Mouse (Mus musculus): ENCODE results near the gene Fry.

Fry gene

DNA sequence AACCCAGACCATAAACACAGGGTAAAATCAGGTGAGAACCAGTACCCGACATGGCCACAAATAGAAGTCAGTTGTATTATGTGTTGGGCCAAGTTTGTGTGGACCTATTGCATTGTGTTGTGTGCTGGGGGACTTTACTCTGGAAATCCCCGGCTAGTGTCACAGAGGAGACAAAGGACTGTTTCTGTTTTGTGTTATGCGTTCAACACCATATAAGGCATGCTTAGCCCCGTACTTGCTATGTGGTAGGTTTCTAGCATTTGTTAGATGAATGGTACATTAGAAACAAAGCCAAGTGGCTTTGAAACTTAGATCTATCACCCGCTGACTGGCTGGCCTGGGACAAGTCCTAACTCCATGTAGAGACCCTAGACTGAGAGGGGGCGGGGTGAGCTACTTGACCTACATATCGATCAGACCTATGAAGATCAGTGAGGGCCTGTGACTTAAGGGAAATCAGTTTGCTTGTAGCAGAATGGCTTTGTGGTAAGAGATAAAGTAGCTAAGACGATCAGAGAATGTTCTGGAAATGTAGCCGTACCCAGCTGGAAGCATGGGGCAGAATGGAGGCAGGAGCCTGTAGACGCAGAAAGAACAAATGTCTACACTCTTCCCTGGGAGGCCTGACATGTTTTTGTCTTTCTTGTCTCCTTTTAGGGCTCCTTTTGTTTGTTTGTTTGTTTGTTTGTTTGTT is 105.2 kb downstream of the Fry start:
- no peak for DNase-seq (ENCODE audit: low spot score)

DNA sequence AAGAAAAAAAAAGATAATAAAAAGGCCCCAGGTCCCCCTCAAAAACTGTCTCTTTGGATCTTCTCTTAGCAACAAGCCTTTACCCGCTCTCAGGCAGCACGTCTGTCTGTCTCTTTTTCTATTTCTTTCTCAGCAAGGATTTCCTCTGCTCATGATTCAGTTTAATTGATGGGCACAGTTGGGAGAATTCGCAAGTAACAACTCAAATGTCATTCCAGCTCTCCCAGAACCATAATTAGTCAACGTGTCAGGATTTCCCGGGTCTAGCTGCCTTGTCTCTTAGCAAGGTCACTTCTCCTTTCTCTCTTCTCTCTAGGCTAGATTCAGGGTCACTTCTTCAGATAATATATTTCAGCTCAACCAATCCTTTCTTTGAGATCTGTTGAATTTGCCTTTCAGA is 110.6 kb downstream of the Fry start:
- DNase-seq (ENCODE audit: low spot score), result no peak

DNA sequence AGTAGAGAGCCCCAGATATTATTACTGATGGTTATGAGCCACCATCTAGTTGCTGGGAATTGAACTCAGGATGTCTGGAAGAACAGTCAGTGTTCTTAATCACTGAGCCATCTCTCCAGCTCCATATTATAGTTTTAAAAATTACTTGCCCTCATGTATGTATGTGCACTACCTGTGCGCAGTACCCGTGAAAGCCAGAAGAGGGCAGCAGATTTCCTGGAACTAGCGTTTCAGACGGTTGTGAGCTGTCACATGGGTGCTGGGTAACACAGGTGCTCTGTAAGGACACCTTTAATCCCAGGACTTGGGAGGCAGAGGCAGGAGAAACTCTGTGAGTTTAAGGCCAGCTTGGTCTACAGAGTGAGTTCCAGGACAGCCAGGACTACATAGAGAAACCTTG is 111.3 kb downstream of the Fry start:
- no peak for DNase-seq (ENCODE audit: low spot score)

DNA sequence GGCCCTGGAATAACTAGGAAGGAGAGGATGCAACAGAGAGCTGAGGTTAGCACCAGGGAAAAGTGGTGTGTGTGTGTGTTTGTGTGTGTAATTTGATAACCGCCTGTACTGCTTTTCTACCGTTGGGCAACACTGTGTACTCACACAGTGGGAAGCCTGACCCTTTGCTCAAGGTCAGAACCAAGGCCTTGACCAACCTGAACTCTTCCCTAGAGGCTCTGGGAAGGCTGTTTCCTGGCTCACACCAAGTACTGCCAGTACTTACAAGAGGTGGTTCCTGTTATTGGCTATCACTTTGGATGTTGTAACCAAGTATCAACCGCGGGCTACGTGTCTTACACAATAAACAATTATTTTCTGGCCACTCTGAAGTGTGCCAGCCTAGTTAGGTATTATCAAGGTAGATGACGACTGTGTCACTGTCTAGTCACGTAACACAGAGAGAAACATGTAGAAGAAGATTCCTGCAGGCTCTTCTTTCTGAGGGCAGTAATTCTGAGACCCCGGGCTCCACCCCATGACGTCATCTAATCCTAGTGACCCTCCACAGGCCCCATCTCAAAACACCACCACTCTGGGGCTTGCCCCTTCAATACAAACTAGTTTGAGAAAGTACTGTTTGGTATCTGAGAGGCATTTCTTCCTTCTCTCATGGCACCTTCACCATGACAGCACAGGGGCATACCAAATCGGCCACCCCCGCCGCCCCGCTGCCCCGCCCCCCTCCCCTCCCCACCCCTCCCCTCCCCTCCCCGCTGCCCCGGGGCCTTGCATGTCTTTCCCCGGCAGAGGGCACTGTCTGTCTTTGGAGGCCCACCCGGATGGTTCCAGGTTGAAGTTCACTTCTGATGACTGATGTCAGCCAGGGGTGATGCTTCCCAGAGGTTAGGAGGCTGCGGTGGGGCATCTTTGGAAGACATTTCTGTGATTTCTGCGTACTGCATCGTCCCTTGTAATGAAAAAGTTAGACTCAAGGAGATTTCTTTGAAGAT is 114.0 kb downstream of the Fry start:
- no peak for DNase-seq (ENCODE audit: low spot score)

DNA sequence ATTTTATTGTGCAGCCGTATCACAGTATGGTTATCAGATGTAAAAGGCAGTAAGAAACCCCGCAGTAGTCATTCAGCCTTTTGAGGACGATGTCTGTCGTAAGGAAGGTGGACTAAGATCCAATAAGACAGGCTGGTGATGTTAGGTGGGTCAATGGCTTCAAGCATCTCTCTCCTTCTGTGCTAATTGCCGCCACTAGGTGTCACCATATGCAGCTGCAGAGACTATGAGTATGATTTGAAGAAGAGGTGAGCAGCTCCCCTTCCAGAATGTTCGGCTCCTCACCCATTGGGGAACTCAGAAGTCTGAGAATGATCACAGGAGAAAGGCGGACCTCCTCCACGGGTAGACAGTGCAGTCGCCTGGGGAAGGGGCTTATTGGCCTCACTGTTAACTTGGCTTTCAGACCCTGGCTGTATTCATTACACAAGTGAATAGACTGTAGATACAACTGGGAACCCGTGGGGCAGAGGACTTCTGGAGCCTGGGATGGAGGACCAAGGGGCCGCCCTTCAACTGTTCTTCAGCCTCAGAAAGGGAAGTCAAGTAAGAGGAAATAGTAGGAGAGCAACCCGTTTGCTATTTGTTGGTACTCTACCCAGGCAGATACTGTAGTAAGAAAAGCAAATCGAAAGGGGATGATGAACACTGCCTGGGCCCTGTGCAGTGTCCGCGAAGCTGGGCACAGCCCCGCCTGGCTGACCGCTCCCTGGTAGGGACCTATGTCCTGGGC is 114.9 kb downstream of the Fry start:
- DNase-seq (ENCODE audit: low spot score), result peak; percentile 17

DNA sequence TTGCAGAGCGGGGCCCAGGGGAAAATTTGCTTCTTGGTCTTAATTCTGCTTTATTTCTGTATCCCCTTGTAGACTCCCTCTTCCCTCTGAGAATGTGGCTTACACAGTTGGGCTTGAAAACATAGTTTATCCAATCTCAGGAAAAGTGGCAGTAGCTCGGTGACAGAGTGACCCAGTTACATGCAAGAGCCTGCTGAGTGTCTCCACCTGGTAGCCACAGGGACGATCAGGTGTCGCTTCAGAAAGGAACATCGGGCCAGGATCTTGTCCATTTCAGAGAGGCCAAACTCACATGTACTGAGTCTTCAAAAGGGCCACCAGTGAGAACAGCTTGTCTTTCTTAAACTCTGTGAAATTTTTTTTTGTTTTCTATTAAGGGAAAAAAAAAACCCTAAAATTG is 117.5 kb downstream of the Fry start:
- DNase-seq (ENCODE audit: low spot score), result no peak

DNA sequence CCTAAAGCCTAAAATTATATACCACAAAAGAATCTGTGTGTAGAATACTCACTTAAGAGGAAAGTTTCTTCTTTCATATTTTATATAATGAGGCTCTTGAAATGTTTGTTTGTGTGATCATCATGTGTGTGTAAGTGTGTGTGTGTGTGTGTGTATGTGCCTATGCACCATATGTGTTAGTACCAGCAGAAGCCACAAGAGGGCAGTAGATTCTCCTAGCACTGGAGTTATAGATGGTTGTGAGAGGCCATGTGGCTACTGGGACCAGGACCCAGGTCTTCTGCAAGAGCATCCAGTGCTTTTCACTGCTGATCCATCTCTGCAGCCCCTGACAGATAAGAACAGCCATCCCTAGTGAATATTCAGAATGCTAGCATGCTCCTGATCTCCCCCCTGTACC is 118.2 kb downstream of the Fry start:
- no peak for DNase-seq (ENCODE audit: low spot score)

DNA sequence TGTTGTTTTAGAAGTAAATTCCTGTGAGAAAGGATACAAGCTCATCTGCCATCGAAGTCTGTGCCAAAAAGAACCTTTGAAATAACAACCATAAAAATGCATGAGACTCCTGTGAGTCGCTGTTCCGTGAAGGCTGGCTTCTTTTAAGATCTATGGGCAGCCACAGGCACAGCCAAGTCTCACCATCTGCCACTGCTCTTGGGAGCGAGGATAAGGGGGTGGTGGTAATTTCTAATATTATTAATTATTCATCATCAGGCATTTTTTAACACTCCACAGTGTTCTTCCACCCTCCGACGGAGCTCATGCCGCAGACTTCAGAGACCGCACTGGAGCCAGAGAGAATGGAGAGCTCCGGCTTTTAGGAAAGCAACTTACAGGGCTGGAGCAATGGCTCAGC is 123.2 kb downstream of the Fry start:
- no peak for DNase-seq (ENCODE audit: low spot score)

DNA sequence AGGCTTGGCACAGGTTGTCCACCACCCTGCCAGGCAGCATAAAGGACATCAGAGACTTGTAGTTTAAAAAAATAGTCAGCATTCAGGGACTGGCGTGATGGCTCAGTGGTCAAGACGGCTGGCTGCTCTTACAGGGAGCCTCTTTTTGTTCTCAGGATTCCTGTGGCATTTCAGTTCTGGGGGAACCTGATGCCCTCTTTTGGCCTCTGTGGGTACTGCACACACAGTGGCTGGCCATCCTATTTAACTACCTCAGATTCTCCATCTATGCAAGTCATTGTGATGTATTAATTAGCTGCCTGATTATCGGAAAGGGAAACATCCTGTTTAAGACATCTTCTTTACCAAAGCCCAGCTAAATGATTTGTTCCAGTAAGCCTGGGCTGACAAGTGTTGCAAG is 128.3 kb downstream of the Fry start:
- DNase-seq (ENCODE audit: low spot score), result no peak

DNA sequence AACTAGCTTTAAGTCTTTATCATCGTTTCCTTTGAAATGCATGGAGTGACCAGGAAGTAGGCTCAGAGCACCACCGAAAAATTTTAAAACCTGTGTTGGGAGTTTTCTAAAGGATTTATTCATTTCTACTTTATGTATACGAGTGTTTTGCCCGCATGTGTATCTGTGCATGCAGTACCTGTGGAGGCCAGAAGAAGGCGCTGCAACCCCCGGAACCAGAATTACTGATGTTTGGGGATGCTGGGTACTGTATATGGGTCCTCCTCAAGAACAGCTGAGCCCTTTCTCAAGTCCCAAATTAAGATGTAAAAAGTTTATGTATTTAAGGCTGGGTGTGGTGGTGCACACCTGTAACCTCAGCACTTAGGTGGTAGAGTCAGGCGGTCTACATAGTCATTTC is 139.3 kb downstream of the Fry start:
- DNase-seq (ENCODE audit: low spot score), result no peak

DNA sequence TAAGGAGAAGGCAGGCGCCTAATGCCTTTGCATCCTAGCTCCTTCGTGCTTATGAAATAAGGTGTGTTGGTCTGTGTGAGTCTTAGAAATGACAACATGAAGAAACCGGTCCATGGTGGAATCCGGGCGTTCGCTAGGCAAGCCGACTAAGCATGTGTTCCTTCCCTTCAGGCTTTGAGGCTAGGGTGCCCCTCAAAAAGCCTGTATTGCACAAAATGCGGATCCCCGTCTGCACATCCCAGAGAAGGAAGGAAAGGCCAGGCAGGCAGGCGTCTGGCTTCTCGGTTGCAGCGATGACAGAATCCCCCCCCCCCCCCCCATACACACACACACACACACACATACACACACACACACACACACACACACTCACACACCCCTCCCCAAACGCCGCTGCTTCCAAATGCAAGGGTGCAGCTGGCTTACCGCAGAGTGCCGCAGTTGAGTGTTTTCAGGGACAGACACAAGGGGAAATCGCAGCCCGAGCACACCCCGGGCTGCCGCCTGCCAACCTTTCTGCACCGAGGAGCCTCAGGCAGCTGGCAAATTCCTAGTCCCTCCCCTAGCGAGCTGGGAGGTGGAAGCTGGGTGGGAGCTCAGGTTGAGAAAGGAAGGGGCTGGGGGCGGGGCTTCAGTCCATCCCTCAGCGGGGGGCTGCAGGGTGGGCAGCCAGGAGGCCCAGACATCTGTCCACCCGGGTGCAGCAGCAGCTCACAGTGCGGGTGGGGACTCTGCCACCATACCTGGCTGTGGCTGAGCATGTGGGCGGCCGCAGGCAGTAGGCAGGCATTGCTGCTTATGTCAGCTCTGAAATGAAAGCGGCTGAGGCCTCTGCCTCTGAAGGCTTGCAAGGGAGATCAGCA is 141.0 kb downstream of the Fry start:
- no peak for DNase-seq (ENCODE audit: low spot score)

DNA sequence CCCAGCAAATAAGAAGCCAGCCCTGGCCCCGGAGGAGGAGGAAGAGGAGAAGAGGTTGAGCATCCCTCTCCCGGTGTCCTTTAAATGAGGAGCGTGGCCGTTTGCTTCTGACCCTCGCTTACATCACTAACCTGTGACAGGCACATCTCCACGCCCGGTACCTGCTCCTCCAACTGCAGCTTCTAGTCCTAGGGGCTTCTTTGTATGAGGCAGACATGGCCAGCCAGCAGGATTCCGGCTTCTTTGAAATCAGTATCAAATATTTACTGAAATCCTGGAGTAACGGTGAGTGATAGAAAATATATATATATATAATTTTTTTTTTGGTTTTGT is 141.6 kb downstream of the Fry start:
- DNase-seq (ENCODE audit: low spot score), result no peak

DNA sequence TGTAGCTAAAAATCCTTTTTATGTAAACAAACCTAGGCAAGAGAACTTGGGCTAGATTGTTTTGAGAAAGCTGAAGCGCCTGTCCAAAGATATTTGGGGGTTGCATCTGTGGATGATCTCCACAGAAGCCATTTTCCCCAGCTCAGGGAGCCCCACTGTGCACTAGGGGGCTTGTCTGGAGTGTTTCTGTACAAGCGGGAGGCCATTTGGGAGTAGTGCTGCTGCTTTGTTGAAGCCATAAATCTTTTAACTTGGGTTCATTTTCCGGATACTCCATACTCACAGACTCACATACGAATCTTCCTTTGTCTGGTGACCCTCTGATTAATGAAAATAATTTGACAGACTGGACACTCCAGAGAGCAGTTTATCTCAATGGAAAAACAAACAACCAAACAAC is 142.9 kb downstream of the Fry start:
- no peak for DNase-seq (ENCODE audit: low spot score)

DNA sequence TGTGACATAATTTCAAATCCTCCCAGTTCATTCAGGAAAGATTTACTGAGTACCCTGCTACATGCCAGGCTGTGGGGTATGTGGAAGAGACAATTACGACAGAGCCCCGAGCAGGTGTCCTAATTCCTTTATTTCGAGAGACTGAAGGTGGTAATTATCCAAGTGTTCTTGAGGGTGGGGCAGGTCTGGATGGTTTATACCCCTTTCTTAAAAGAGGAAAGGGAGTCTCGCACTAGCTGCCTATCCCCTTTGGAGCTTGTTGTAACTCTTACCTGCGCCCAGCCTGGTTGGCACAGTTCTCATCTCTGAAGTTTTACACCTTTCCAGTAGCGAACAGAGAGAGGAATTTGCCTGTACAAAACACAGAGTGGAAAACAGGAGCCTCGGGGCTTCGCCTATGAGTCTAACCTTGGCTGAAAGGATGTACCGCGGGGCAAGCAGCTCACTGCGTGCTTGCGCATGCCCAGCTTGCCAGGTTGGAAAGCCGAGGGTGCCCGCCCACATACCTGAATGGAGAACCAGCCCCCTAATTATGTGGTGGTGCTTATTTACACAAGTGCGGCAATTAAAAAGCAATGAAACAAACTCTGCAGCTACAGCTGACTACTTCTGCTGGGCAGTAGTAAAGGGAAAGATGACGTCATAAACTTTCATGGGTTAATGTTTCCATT is 143.7 kb downstream of the Fry start:
- no peak for DNase-seq (ENCODE audit: low spot score)

DNA sequence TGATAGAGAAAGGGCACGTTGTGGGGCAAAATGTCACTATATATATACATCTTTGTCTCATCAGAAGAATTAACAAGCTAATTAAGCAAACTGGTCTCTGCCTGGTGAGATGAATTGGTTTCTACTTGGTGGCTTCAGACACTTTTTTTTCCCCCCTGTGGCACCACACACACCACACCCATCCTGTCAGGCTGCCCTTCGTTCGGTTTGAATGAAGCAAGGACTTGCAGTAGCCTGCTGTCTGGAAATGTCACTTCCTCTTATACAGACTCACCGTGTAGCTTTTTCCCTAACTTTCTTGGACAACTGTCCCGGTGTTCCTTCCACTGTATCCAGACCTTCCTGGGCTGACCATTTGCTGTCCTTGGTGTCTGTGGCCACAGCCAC is 144.3 kb downstream of the Fry start:
- no peak for DNase-seq (ENCODE audit: low spot score)

DNA sequence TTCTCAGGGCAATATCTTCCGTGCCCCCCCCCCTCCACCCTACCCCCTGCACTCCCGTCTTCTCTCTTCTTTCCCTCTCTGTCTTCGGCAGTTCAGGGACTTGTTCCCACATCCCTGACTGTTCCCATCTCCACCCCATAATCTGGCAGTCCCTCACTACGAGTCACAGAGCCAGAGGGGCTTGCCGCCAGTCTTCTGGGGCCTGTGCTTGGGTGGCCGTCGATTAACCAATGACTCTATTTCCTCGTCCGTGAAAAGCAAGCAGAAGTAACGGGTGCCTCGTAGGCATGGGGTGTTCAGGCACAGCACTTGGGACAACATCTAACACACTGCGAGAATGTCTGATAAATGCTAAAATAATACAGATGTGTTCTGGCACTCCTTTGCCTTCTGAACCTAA is 144.7 kb downstream of the Fry start:
- DNase-seq (ENCODE audit: low spot score), result no peak

DNA sequence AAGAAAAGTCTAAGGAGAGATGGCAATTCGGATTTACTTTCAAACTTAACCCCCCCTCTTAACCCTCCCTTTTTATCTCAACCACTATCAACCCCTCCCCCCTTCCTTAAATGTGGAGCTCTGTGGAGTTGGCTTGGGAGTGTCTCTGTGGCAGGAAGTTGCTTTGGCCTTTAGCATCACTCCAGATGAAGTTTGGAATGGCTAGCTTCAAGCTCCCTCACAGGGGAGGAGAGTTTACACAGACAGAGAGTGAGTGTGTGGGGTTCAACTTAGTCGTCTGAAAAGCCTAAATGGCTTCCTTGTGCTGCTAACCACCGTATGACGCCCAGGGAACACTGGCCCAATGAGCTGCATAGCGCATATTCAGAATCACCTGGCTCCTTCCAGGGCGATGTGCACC is 145.2 kb downstream of the Fry start:
- DNase-seq (ENCODE audit: low spot score), result no peak

DNA sequence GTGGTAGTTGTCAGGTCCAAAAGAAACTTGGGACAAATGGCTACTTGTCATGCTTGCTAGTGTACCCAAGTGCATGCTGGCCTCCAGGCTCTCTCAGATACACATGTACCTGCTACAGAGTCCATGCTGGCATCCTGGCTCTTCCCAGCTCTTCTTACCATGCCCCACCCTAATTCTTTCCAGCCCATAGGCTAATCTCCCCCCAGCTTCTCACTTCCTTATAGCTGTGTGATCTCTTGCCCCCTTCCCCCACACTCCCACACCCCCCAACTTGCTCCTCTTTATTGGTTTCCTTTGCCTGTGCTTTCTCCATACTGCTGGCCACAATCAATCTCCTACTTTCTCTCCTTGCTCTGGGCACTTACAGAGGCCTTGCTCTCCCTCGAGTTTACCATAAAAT is 146.6 kb downstream of the Fry start:
- DNase-seq (ENCODE audit: low spot score), result no peak

DNA sequence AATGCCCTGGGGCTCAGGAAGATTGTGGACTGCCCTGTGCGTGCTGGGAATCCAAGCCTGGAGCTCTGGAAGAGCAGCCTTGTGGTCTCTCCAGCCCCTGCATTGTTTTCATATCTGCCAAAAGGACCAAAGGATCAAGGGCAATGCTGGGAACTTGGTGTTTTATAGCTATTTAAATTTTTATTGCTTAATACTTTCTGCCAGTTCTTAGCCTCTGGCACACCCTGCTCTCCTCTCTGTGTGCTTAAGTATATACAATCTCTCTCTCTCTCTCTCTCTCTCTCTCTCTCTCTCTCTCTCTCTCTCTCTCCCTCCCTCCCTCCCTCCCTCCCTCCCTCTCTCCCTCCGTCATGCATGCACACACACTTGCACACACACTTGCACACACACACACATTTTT is 147.5 kb downstream of the Fry start:
- no peak for DNase-seq (ENCODE audit: low spot score)

DNA sequence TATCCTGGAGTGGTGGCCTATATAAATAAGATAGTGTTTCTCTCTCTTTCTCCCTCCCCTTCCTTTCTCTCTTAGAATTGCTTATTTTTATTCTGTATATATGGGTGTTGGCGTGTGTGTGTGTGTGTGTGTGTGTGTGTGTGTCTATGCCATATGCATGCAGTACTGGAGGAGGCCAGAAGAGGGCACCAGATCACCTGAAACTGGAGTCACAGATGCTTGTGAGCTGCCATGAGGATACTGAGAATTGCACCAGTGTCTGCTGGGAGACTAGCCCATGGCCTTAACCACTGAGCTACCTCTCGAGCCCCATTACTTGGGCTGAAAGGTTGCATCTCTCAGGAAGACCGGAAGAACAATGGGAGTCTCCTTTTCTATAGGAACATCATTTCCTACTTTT is 149.8 kb downstream of the Fry start:
- no peak for DNase-seq (ENCODE audit: low spot score)

DNA sequence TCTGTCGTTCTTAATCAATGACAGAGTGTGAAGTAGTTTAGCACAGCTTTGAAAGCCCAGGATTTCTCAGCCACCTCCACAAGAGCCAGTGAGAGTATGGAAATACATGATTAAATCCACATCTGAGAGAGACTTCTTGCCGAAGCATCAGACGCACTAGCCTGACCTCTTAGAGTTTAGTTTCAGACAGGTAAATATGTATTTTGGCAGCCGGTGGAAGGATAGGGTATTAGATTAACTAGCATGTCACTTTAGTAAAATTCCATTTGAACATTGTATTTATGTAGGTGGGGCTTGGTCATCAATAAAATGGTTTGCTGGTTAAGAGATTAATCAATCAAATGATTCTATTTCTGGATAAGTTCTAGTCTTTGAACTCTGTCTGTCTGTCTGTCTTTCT is 152.0 kb downstream of the Fry start:
- no peak for DNase-seq (ENCODE audit: low spot score)

DNA sequence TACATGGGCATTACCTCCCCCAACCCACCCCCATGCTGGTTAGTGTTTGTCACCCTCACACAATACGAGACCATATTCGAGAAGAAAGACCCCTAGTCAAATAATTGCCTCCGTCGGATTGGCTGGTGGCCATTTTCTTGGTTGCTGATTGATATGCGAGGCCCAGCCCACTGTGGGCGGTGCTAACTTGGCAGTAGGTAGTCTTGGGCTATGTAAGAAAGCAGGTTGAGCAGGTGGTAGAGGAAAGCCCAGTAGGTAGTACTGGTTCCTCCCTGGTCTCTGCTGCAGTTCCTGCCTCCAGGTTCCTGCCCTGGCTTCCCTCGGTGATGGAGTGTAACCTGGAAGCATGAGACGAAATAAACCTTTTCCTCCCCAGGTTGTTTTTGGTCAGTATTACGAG is 153.7 kb downstream of the Fry start:
- no peak for DNase-seq (ENCODE audit: low spot score)

All from ovary, postnatal 10 days (tissue).